Mouse (Mus musculus) limb, embryonic 12.5 days (tissue): ENCODE measurements around the gene Parp1. TPM values are rescaled to one million over a fixed set of nuclear protein-coding genes. Genes with fewer than 3 reads are reported as not detected.
A peak's percentile ranks its signal among the peaks of the same experiment; 100 is the strongest.
"Not testable (repeated sequence)": the region's sequence is repeated elsewhere in the genome, so short reads cannot be mapped to it uniquely, and the experiment has no call there.

ENCODE experiments used
- ATAC-seq: fragments of 200-750 bp; cut with Nextera tagmentation; 2 replicates; pipeline ENCODE4 v1.8.0; 2017; ENCODE audit warnings: low read depth, moderate TSS enrichment; ENCODE audit not compliant: insufficient number of reproducible peaks, insufficient read depth, low FRiP score, low TSS enrichment
- H3K27ac ChIP-seq: fragments of 300-500 bp; sonication (generic); 2 replicates; pipeline ENCODE4 v1.5.1; 2016; ENCODE audit warnings: mild to moderate bottlenecking, moderate library complexity
- H3K27me3 ChIP-seq: fragments of 300-500 bp; sonication (generic); 2 replicates; pipeline ENCODE4 v1.6.1; 2016; ENCODE audit warnings: mild to moderate bottlenecking, moderate library complexity
- H3K36me3 ChIP-seq: fragments of 300-500 bp; sonication (generic); 2 replicates; pipeline ENCODE4 v1.6.1; 2016; ENCODE audit warnings: mild to moderate bottlenecking, moderate library complexity
- H3K4me1 ChIP-seq: fragments of 300-500 bp; sonication (generic); replicated peaks from 2 replicates; pipeline ENCODE4 v1.6.1; 2016
- H3K4me2 ChIP-seq: fragments of 300-500 bp; sonication (generic); 2 replicates; pipeline ENCODE4 v1.6.1; 2016; ENCODE audit warnings: mild to moderate bottlenecking, moderate library complexity
- H3K4me3 ChIP-seq: fragments of 300-500 bp; sonication (generic); replicated peaks from 2 replicates; pipeline ENCODE4 v1.5.1; 2016; ENCODE audit warnings: mild to moderate bottlenecking
- H3K9ac ChIP-seq: fragments of 300-500 bp; sonication (generic); replicated peaks from 2 replicates; pipeline ENCODE4 v1.6.1; 2016; ENCODE audit warnings: mild to moderate bottlenecking, moderate library complexity
- H3K9me3 ChIP-seq: fragments of 300-500 bp; sonication (generic); 2 replicates; pipeline ENCODE4 v1.6.1; 2016; ENCODE audit warnings: mild to moderate bottlenecking, moderate library complexity
- WGBS: fragments of 180-500 bp; shearing (Covaris S2); methylation state at CpG from one replicate; pipeline ENCODE4 v1.1.7; 2016; 5-methylcytosine and 5-hydroxymethylcytosine counted together
- microRNA-seq: library from miRNA; unstranded; fragments of <30 nt; microRNA quantifications from one replicate; pipeline ENCODE4, GENCODE M21; 2017
- polyA plus RNA-seq: library from polyadenylated mRNA; unstranded; fragments of >200 nt; fragmentation: Nextera tagmentation; extraction: Ambion mirVana; gene quantifications from 2 replicates; pipeline ENCODE4 v1.2.1, GENCODE M21; 2016

Parp1 gene
- polyA plus RNA-seq, 1 experiment from 2014 or later, result 203 TPM

- H3K4me3 ChIP-seq, result no peak overlapping the region
- no peak overlapping the region for H3K9ac ChIP-seq
- H3K4me2 ChIP-seq, result no peak overlapping the region
- no peak for ATAC-seq
- H3K27ac ChIP-seq, result no peak overlapping the region
- no peaks in the 10 kb centered on the region for H3K27me3 ChIP-seq
- H3K4me1 ChIP-seq, result no peaks in the 10 kb centered on the region
- no peaks in the 10 kb centered on the region for H3K36me3 ChIP-seq
- peaks cover 5% of the 10 kb centered on the region; the same call in 1 of the 2 replicates for H3K9me3 ChIP-seq
- 59% methylated on average over 2 of the region's 2 CpGs for WGBS
Measured at GRCm38 (mm10) chr1:180626141-180626540, 57.4 kb downstream of the Parp1 start.

DNA sequence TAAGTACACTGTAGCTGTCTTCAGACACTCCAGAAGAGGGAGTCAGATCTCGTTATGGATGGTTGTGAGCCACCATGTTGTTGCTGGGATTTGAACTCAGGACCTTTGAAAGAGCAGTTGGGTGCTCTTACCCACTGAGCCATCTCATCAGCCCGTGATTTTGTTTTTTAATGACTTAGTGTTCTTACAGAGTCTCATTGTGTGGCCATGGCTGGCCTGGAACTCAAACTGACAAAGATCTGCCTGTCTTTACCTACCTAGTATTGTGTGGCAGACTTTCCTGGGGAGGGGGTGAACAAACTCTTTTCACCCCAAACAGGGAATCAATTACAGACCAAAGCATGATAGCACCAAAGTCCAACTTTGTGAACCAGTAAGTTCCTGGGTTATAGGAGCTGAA, 69.1 kb downstream of the Parp1 start:
- H3K9ac ChIP-seq, H3K36me3 ChIP-seq, H3K27me3 ChIP-seq, ATAC-seq, H3K27ac ChIP-seq, H3K4me2 ChIP-seq, H3K4me3 ChIP-seq, H3K9me3 ChIP-seq: not testable (repeated sequence)
- 86% methylated on average over 2 of the region's 2 CpGs for WGBS
- H3K4me1 ChIP-seq, result peaks cover 22% of the 10 kb centered on the region

DNA sequence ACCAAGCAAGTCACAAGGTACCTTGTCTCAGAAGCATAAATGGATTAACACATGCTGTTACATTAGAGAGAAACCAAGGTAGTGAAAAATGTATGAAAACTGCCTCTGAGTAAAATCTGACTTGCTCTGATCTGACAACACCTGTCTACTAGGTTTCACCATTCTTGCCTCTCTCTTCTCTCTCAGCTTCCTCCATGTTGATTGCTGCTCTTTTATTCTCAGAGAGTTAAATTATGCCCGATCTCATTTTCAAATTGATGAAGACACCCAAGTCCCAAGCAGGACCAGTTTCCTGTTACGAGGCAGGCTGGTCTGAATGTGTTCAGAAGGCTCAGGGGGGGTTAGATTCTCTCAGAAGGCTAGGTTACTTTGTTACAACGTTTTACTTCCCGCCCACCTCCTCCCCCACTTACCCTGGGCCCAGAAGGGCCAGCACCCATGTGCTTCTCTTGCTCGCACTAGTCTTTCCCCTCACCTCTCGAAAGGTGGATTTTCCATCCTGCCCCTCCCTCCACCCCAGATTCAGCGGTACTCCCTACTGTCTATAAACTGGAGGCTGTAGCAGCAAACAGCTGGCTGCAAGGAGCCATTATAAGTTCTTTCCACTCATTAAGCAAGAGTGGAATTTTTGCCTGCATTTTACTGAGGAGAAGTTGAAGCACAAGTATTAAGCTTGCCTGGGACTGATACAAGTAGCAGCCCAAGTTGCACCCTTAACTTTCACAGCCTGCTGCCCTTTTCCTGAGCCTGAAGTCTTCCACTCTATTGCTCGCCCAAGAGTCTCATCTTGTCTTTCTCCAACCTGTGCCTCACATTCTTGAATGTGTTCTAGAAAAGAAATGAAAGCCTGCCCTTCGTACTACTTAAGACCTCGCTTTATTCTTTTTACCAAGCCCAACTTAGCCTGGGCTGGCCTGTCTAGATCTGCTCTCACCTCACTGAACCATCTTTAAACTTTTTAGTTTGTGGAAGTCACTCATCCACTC, 71.0 kb downstream of the Parp1 start:
- WGBS, result 34% methylated on average over 10 of the region's 10 CpGs
- Histone ChIP-seq H3K27ac (peak overlapping the region; percentile 97), H3K36me3 (peaks cover 6% of the 10 kb centered on the region; the same call in 1 of the 2 replicates), H3K27me3 (no peaks in the 10 kb centered on the region), H3K9ac (peak overlapping the region; percentile 98), H3K4me2 (peak overlapping the region; percentile 78), H3K4me1 (peaks cover 30% of the 10 kb centered on the region), H3K9me3 (no peaks in the 10 kb centered on the region), H3K4me3 (peak overlapping the region; percentile 95)
- ATAC-seq, result no peak

DNA sequence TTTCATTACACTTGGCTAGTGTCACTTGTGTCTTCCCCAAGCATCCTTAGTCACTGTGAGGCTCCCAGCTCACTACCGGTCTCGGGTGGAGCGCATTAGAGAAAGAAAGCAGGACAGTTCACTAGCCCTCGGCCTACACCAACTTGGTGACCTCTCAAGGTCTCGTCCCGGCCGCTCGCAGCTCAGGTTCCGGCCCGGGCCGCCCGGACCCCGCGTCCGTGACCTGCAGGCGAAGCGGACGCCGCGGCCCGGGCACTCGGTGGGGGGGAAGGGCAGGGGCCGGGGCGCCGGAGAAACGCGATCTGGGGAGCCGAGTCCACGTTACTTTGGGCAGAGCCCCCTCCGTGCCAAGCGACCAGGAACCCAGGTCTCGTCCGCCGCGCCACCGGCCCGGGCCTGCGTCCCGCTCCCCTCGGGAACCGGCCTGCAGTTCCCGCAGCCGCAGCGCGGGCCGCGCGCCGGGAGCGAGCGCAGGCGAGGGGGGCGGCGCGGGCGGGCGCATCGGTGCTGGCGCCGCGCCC, 71.9 kb downstream of the Parp1 start:
- peak overlapping the region; percentile 95 for H3K4me3 ChIP-seq
- H3K27me3 ChIP-seq, result no peaks in the 10 kb centered on the region
- no peaks in the 10 kb centered on the region for H3K9me3 ChIP-seq
- peaks cover 6% of the 10 kb centered on the region; the same call in 1 of the 2 replicates for H3K36me3 ChIP-seq
- peak overlapping the region; percentile 98 for H3K9ac ChIP-seq
- H3K4me2 ChIP-seq, result peak overlapping the region; percentile 78
- peak; percentile 49 for ATAC-seq
- peak overlapping the region; percentile 97 for H3K27ac ChIP-seq
- under 1% methylated on average over 53 of the region's 61 CpGs for WGBS
- H3K4me1 ChIP-seq, result peaks cover 32% of the 10 kb centered on the region

DNA sequence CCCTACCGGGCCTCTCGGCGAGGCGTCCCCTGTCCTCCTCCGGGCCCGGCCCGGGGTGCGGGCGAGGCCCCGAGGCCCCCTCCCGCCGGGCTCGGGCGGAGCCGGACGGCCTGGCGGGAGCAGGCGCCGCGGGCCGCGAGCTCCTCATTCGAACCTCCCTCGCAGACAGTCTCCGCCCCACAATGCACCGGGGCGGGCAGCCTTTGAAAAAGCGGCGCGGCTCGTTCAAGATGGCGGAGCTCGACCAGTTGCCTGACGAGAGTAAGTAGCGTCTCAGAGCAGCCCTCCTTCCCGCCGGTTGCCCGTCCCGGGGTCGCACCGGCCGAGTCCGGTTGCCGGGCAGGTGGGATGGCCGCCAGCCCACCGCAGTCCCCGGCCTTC, 72.4 kb downstream of the Parp1 start, which contains the start of gene Lin9:
Gene Lin9 (plus strand): TSS at position 14 of the 381 bp plus-strand sequence.
- Histone ChIP-seq H3K4me3 (peak within 1 kb of the TSS; percentile 95), H3K36me3 (peaks cover 6% of the 10 kb centered on the region; the same call in 1 of the 2 replicates), H3K27me3 (no peaks in the 10 kb centered on the region), H3K27ac (peak within 1 kb of the TSS; percentile 97), H3K9ac (peak within 1 kb of the TSS; percentile 98), H3K4me1 (peaks cover 36% of the 10 kb centered on the region), H3K4me2 (peak within 1 kb of the TSS; percentile 78), H3K9me3 (no peaks in the 10 kb centered on the region)
- WGBS, result under 1% methylated on average over 37 of the region's 47 CpGs
- peak; percentile 84 for ATAC-seq

GRCm38 (mm10) chr1:180641518-180642227, 72.9 kb downstream of the Parp1 start:
- Histone ChIP-seq H3K4me2 (peak overlapping the region; percentile 78), H3K4me1 (peaks cover 36% of the 10 kb centered on the region)
- 2% methylated on average over 50 of the region's 50 CpGs for WGBS

DNA sequence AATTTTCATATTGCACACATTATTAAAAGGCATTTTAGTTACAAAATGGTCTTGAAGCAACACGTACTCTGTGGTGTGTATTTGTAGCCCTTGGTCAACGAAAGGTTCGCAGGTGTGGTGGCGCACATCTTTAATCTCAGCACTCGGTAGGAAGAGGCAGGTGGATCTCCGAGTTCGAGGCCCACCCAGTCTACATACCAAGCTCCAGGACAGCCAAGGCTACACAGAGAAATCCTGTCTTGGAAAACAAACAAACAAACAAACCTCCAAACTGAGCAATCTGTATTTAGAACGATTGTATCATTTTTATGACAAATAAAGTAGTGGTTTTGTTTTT, 73.5 kb downstream of the Parp1 start:
- WGBS, result 81% methylated on average over 8 of the region's 8 CpGs
- H3K9me3 ChIP-seq, result no peaks in the 10 kb centered on the region
- peaks cover 36% of the 10 kb centered on the region for H3K4me1 ChIP-seq
- H3K27ac ChIP-seq, result peak overlapping the region; percentile 97; the same call in 1 of the 2 replicates
- peak overlapping the region; percentile 98 for H3K9ac ChIP-seq
- peak overlapping the region; percentile 78 for H3K4me2 ChIP-seq
- no peak for ATAC-seq
- no peaks in the 10 kb centered on the region for H3K27me3 ChIP-seq
- peak overlapping the region; percentile 95 for H3K4me3 ChIP-seq
- peaks cover 6% of the 10 kb centered on the region; the same call in 1 of the 2 replicates for H3K36me3 ChIP-seq

More at GRCm38 (mm10) chr1:180641518-180642227, 72.9 kb downstream of the Parp1 start:
- peak; percentile 41; the same call in 1 of the 2 replicates for ATAC-seq
- Histone ChIP-seq H3K36me3 (peaks cover 6% of the 10 kb centered on the region; the same call in 1 of the 2 replicates), H3K9me3 (no peaks in the 10 kb centered on the region), H3K4me3 (peak overlapping the region; percentile 95), H3K27me3 (no peaks in the 10 kb centered on the region), H3K27ac (peak overlapping the region; percentile 97), H3K9ac (peak overlapping the region; percentile 98)

Small RNA genes within 50 kb of the gene (microRNA-seq; reads per million reads assigned to microRNA genes)
- not detected for gene Mir6904

Other genes starting within 250 kb of the Parp1 start
- gene Itpkb, start 238.4 kb upstream of the Parp1 start, polyA plus RNA-seq, result 13.9 and 14.5 TPM in 2 replicates
- gene Stum, start 85.4 kb upstream of the Parp1 start, polyA plus RNA-seq, result 1.7 and 1.8 TPM in 2 replicates
- gene Lin9, start 72.2 kb downstream of the Parp1 start, polyA plus RNA-seq, result 29.2 and 29.8 TPM in 2 replicates
- gene Mixl1, start 128.1 kb downstream of the Parp1 start, polyA plus RNA-seq, result 0.18 and 0.20 TPM in 2 replicates
- gene Acbd3, start 157.1 kb downstream of the Parp1 start, polyA plus RNA-seq, result 25.3 and 26.9 TPM in 2 replicates
- 3,393 and 3,612 TPM in 2 replicates for gene H3f3a, start 245.0 kb downstream of the Parp1 start, polyA plus RNA-seq